Mouse (Mus musculus) midbrain, embryonic 15.5 days (tissue): ENCODE data around the gene Myo5c. TPM values are rescaled to one million over a fixed set of nuclear protein-coding genes. Genes with fewer than 3 reads are reported as not detected.
"Not testable (repeated sequence)": the region's sequence is repeated elsewhere in the genome, so short reads cannot be mapped to it uniquely, and the experiment has no call there.

ENCODE experiments used
- ATAC-seq: fragments of 200-750 bp; cut with Nextera tagmentation; replicated peaks from 2 replicates; pipeline ENCODE4 v1.8.0; 2017; ENCODE audit warnings: moderate TSS enrichment
- H3K27ac ChIP-seq: fragments of 300-500 bp; sonication (generic); 2 replicates; pipeline ENCODE4 v1.5.1; 2015; ENCODE audit warnings: mild to moderate bottlenecking, inconsistent platforms
- H3K27me3 ChIP-seq: fragments of 300-500 bp; sonication (generic); replicated peaks from 2 replicates; pipeline ENCODE4 v1.6.1; 2015; ENCODE audit warnings: inconsistent platforms
- H3K36me3 ChIP-seq: fragments of 300-500 bp; sonication (generic); replicated peaks from 2 replicates; pipeline ENCODE4 v1.6.1; 2015; ENCODE audit warnings: inconsistent platforms
- H3K4me1 ChIP-seq: fragments of 300-500 bp; sonication (generic); 2 replicates; pipeline ENCODE4 v1.6.1; 2015; ENCODE audit warnings: inconsistent platforms
- H3K4me2 ChIP-seq: fragments of 300-500 bp; sonication (generic); 2 replicates; pipeline ENCODE4 v1.6.1; 2015; ENCODE audit warnings: inconsistent platforms, mild to moderate bottlenecking, moderate library complexity
- H3K4me3 ChIP-seq: fragments of 300-500 bp; sonication (generic); 2 replicates; pipeline ENCODE4 v1.5.1; 2015; ENCODE audit warnings: mild to moderate bottlenecking, inconsistent platforms
- H3K9ac ChIP-seq: fragments of 300-500 bp; sonication (generic); 2 replicates; pipeline ENCODE4 v1.6.1; 2015; ENCODE audit warnings: mild to moderate bottlenecking, inconsistent platforms
- H3K9me3 ChIP-seq: fragments of 300-500 bp; sonication (generic); 2 replicates; pipeline ENCODE4 v1.6.1; 2016; ENCODE audit warnings: inconsistent platforms
- WGBS: fragments of 180-500 bp; shearing (Covaris S2); methylation state at CpG from one replicate; pipeline ENCODE4 v1.1.7; 2015; ENCODE audit warnings: mixed read lengths; 5-methylcytosine and 5-hydroxymethylcytosine counted together
- polyA plus RNA-seq: library from polyadenylated mRNA; unstranded; fragments of >200 nt; fragmentation: Nextera tagmentation; extraction: Ambion mirVana; gene quantifications from 2 replicates; pipeline ENCODE4 v1.2.1, GENCODE M21; 2015

The Myo5c gene
- polyA plus RNA-seq, 1 experiment from 2014 or later, result 0.56 TPM

GRCm38 (mm10) chr9:75246080-75246930 lies 14.5 kb downstream of the Myo5c start:
- H3K4me3 ChIP-seq, result no peak overlapping the region
- H3K4me1 ChIP-seq, result peaks cover 8% of the 10 kb centered on the region; the same call in 1 of the 2 replicates
- ATAC-seq, result no peak
- no peaks in the 10 kb centered on the region for H3K9me3 ChIP-seq
- no peaks in the 10 kb centered on the region for H3K36me3 ChIP-seq
- no peaks in the 10 kb centered on the region for H3K27me3 ChIP-seq
- H3K4me2 ChIP-seq, result no peak overlapping the region
- no peak overlapping the region for H3K9ac ChIP-seq
- 91% methylated on average over 13 of the region's 13 CpGs for WGBS
- H3K27ac ChIP-seq, result no peak overlapping the region

- Histone ChIP-seq H3K9me3 (no peaks in the 10 kb centered on the region), H3K4me3 (no peak overlapping the region), H3K4me2 (no peak overlapping the region), H3K9ac (no peak overlapping the region), H3K4me1 (peaks cover 8% of the 10 kb centered on the region; the same call in 1 of the 2 replicates), H3K27ac (no peak overlapping the region), H3K27me3 (no peaks in the 10 kb centered on the region), H3K36me3 (no peaks in the 10 kb centered on the region)
- ATAC-seq, result no peak
- 90% methylated on average over 6 of the region's 6 CpGs for WGBS
These were observed 16.1 kb downstream of the Myo5c start for GRCm38 (mm10) chr9:75247870-75248269.

- H3K4me3 ChIP-seq, result no peak overlapping the region
- H3K36me3 ChIP-seq, result no peaks in the 10 kb centered on the region
- 88% methylated on average over 1 of the region's 1 CpGs for WGBS
- H3K9ac ChIP-seq, result no peak overlapping the region
- H3K4me2 ChIP-seq, result no peak overlapping the region
- H3K27ac ChIP-seq, result no peak overlapping the region
- no peak for ATAC-seq
- H3K9me3 ChIP-seq, result no peaks in the 10 kb centered on the region
- H3K27me3 ChIP-seq, result no peaks in the 10 kb centered on the region
- H3K4me1 ChIP-seq, result peaks cover 8% of the 10 kb centered on the region; the same call in 1 of the 2 replicates
These were observed 16.5 kb downstream of the Myo5c start for GRCm38 (mm10) chr9:75248359-75248758.

- no peak for ATAC-seq
These were observed 17.1 kb downstream of the Myo5c start for GRCm38 (mm10) chr9:75248874-75249273.

GRCm38 (mm10) chr9:75253158-75253557 lies 21.3 kb downstream of the Myo5c start:
- H3K4me1 ChIP-seq, result peaks cover 26% of the 10 kb centered on the region
- not testable (repeated sequence) for ATAC-seq, H3K4me2 ChIP-seq, H3K9ac ChIP-seq, H3K36me3 ChIP-seq, H3K4me3 ChIP-seq, H3K27me3 ChIP-seq, H3K9me3 ChIP-seq
- H3K27ac ChIP-seq, result 0 out of 2 replicates have a peak overlapping the region, but pooled peaks have one; percentile 90
- 83% methylated on average over 6 of the region's 6 CpGs for WGBS

More at GRCm38 (mm10) chr9:75248874-75249273, 17.1 kb downstream of the Myo5c start:
- Histone ChIP-seq H3K9ac (no peak overlapping the region), H3K9me3 (no peaks in the 10 kb centered on the region), H3K4me1 (peaks cover 8% of the 10 kb centered on the region), H3K36me3 (no peaks in the 10 kb centered on the region), H3K4me2 (no peak overlapping the region), H3K27ac (no peak overlapping the region), H3K4me3 (no peak overlapping the region), H3K27me3 (no peaks in the 10 kb centered on the region)

- Histone ChIP-seq H3K4me1 (peaks cover 26% of the 10 kb centered on the region), H3K9ac (no peak overlapping the region), H3K9me3 (no peaks in the 10 kb centered on the region), H3K27ac (peak overlapping the region; percentile 90), H3K4me2 (no peak overlapping the region), H3K36me3 (no peaks in the 10 kb centered on the region), H3K27me3 (no peaks in the 10 kb centered on the region), H3K4me3 (no peak overlapping the region)
- WGBS, result 45% methylated on average over 3 of the region's 3 CpGs
- ATAC-seq, result no peak
These were observed 21.9 kb downstream of the Myo5c start for GRCm38 (mm10) chr9:75253766-75254165.

- WGBS, result 41% methylated on average over 13 of the region's 13 CpGs
These were observed 22.6 kb downstream of the Myo5c start for GRCm38 (mm10) chr9:75254196-75254955.

GRCm38 (mm10) chr9:75255820-75256545 lies 24.2 kb downstream of the Myo5c start:
- H3K4me3 ChIP-seq, result no peak overlapping the region
- H3K4me1 ChIP-seq, result peaks cover 31% of the 10 kb centered on the region
- WGBS, result 93% methylated on average over 14 of the region's 14 CpGs
- no peaks in the 10 kb centered on the region for H3K27me3 ChIP-seq
- no peaks in the 10 kb centered on the region for H3K36me3 ChIP-seq
- peak overlapping the region; percentile 90 for H3K27ac ChIP-seq
- no peaks in the 10 kb centered on the region for H3K9me3 ChIP-seq
- no peak for ATAC-seq
- no peak overlapping the region for H3K9ac ChIP-seq
- H3K4me2 ChIP-seq, result no peak overlapping the region

More at GRCm38 (mm10) chr9:75254196-75254955, 22.6 kb downstream of the Myo5c start:
- H3K36me3 ChIP-seq, result no peaks in the 10 kb centered on the region
- H3K27ac ChIP-seq, result peak overlapping the region; percentile 90
- no peak overlapping the region for H3K4me3 ChIP-seq
- peak; percentile 97 for ATAC-seq
- no peak overlapping the region; the same call in 1 of the 2 replicates for H3K9ac ChIP-seq
- H3K27me3 ChIP-seq, result no peaks in the 10 kb centered on the region
- no peaks in the 10 kb centered on the region for H3K9me3 ChIP-seq
- H3K4me1 ChIP-seq, result peaks cover 26% of the 10 kb centered on the region
- no peak overlapping the region; the same call in 1 of the 2 replicates for H3K4me2 ChIP-seq

- Histone ChIP-seq H3K4me3 (no peak overlapping the region), H3K27ac (no peak overlapping the region), H3K4me1 (peaks cover 39% of the 10 kb centered on the region), H3K9ac (no peak overlapping the region), H3K4me2 (no peak overlapping the region), H3K36me3 (no peaks in the 10 kb centered on the region), H3K9me3 (no peaks in the 10 kb centered on the region), H3K27me3 (no peaks in the 10 kb centered on the region)
- no peak for ATAC-seq
- WGBS, result 73% methylated on average over 4 of the region's 4 CpGs
These were observed 27.0 kb downstream of the Myo5c start for GRCm38 (mm10) chr9:75258792-75259191.

- peaks cover 30% of the 10 kb centered on the region for H3K4me1 ChIP-seq
- no peaks in the 10 kb centered on the region for H3K9me3 ChIP-seq
- no peak overlapping the region for H3K9ac ChIP-seq
- no peak overlapping the region for H3K27ac ChIP-seq
- 90% methylated on average over 4 of the region's 4 CpGs for WGBS
- H3K4me3 ChIP-seq, result no peak overlapping the region
- no peaks in the 10 kb centered on the region for H3K27me3 ChIP-seq
- no peak overlapping the region for H3K4me2 ChIP-seq
- no peak for ATAC-seq
- H3K36me3 ChIP-seq, result no peaks in the 10 kb centered on the region
These were observed 27.8 kb downstream of the Myo5c start for GRCm38 (mm10) chr9:75259656-75260055.

- Histone ChIP-seq H3K27ac (peak overlapping the region; percentile 70), H3K27me3 (no peaks in the 10 kb centered on the region), H3K4me1 (peaks cover 16% of the 10 kb centered on the region), H3K9me3 (no peaks in the 10 kb centered on the region), H3K36me3 (no peaks in the 10 kb centered on the region), H3K4me3 (no peak overlapping the region), H3K4me2 (no peak overlapping the region), H3K9ac (no peak overlapping the region)
- peak; percentile 87 for ATAC-seq
- 4% methylated on average over 8 of the region's 8 CpGs for WGBS
These were observed 29.6 kb downstream of the Myo5c start for GRCm38 (mm10) chr9:75261332-75261872.
